Mouse (Mus musculus) kidney, adult 11 months (tissue): Measurements from ENCODE around the gene Ltbr.
"Not testable (repeated sequence)": the region's sequence is repeated elsewhere in the genome, so short reads cannot be mapped to it uniquely, and the experiment has no call there.

Experiments
- DNase-seq: peaks from one replicate; pipeline ENCODE4 v3.0.0; 2022

Gene Ltbr

DNA sequence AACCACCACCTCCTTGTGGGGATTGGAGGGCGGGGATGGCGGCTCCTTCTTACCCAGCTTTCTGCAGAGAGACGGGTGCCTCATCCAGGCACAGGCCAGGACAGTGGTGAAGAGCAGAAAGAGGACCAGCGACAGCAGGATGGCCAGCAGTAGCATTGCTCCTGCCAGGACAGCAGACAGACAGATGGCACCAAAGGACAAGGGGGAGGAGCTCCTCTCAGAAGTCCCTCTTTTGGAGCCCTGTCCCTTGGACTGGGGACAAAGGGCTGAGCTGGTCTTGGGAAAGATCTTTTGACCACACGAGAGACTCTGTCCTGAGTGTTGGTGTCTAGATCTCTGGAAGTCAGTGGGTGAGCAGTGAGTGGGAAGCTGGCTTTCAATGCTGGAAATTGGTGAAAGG is 4.3 kb downstream of the Ltbr start:
- DNase-seq: no peak

DNA sequence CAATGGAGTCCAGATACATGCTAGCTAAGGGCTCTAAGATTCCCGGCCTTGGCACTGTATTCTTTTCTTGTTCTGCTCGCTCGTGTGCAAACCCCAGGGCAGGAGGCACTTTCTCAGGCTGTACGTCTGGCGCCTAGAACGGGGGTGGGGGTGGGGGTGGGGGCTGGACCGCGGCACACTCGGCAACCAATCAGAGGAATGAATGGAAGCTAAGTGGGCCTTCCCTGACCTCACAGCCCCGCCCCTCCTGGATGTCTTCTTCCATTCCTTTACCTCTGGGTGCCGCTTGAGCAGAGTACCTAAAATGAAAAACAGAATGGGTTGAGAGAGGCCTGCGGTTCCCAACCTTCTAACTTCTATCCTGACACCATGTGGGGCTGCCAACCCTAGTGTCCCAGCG is 4.8 kb downstream of the Ltbr start:
- no peak for DNase-seq

DNA sequence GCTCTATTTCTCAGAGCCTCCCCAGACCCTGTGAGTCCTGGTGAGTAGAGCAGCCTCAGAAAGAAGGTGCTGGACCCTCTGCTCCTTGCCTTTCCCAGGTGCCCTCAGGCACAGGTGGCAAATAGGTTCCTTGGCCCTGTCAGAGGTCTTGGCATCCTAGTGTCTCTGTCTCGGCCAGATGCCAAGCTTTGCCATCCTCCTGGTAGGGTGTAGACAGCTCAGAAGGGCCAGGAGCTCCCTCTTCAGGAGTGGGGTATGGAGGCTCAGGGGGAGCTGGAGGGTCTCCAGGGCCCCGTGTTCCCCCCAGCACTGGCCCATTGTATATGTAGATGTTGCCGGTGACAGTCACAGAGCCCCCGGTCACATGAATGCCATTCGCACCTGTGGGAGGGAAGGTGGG is 6.6 kb downstream of the Ltbr start:
- DNase-seq: no peak

DNA sequence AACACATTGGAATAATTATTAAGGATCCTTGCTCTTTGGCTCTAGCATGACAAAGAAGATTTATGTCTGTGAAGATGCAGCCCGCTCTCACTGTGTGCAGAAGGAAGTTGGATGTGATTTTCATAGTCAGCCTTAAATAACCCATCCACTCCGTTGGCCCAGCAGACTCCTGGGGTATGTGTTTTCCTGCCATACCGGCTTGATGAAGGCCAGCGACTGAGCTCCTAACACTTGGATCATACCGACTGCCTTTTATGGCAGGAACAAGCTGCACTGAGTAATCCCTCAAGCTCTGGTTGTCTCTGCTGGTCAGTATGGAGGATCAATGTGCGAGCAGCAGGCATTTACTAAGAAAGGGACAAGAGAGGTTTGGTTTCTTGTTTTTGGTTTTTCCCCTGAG is 8.2 kb downstream of the Ltbr start:
- no peak for DNase-seq

DNA sequence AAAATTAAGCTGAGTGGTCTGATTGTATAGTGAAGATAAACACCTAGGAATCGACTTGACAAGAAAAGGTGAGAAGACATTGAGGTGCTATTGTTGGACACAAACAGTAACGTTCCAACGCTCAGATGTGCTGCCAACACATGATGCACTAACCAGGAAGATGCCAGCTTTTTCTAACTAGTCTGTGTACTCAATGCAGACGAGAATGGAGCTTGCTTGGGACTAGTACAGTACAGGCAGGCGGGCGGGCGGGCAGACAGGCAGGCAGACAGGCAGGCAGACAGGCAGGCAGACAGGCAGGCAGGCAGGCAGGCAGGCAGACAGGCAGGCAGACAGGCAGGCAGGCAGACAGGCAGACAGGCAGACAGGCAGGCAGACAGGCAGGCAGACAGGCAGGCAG is 9.3 kb downstream of the Ltbr start:
- not testable (repeated sequence) for DNase-seq

DNA sequence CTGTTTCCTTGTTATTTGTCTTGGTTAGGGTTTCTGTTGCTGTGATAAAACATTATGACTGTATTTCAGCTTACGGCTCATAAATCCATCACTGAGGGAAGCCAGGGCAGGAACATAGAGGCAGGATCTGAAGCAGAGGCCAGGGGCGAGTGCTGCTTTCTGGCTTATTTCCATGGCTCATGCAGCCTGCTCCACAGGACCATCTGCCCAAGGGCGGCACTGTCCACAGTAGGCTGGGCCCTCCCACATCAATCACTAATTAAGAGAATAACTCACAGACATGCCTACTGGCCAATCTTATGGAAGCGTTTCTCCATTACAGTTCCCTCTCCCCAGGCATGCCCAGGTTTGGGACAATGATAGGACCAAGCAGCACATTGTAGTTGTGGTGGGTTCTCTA is 10.4 kb downstream of the Ltbr start:
- DNase-seq: no peak

DNA sequence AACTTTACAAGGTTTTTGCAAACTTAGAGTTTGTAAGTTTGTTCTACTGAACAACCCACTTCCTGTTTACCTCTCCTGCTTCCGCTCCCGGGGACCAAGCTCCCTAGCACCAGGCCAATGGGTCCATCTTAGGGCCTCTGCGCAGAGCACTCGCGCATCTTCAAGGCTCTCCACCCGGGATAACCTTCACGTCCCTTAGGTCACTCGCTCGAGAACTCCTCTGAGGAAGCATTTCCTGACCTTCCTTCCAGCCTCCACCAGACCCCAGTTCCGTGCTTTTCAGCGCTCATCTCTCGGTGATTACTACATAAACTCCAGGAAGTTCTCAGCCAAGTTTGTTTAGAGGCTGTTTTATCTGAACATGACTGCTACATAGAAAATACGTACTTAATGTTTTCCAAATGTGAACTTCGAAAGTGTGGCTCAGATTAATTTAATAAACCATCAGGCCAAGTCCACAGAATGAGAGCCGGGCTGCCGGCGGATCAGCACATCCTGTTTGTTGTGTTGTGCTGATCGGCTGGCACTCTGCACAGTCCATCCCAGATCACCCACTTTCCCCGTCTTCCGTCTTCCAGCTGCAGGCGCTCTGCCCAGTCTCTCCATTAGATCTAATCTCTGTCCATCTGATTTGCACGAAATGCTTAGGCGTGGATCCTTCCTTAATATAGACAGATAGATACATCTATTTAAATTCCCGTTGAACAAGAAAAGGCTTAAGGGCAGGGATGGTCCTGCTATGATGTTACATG is 11.3 kb downstream of the Ltbr start:
- DNase-seq: peak; percentile 46

DNA sequence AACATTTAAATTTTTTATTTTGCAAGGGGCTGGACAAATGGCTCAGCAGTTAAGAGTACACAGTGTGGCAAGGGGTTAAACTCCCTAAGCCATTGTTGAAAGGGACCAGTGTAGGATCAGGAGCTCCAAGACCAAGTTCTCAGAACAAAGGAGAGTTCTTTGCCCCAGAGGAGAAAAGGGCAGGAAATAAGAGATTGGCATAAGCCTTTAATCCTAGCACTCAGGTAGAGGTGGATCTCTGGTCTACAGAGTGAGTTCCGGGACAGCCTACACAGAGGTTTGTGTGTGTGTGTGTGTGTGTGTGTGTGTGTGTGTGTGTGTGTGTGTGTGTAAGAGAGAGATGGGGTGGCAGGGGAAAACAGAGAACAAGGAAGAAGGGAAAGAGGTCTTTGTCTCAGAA is 12.7 kb downstream of the Ltbr start:
- DNase-seq: no peak

DNA sequence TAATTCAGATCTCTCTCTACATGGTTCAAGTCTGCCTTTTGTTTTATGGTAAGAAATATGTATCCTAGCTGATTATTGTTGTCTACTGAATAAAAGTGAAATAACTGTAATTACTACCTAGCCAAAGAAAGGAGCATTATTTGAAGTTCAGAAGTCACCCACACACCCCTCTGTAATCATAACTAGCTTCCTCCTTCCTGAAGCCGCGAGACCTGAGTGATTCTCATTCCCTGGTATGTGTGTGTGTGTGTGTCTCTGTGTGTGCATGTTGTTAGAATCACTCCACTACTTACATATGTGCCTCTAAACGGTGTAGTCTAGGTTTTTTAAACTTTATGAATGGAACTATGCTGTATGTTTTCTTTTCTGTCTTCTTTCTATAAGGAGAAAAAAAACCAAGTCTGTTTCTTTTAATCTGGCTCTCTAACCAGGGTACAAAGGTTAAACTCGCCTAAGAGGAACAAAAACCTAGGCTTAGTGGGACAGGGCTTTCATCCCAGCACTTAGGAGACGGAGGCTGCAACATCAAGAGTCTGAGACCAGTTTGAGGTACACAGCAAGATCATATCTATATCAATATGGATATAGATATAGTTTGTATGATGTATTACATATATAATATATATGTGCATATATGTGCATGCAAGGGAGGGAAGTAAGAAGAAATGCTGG is 16.4 kb downstream of the Ltbr start:
- DNase-seq: no peak

DNA sequence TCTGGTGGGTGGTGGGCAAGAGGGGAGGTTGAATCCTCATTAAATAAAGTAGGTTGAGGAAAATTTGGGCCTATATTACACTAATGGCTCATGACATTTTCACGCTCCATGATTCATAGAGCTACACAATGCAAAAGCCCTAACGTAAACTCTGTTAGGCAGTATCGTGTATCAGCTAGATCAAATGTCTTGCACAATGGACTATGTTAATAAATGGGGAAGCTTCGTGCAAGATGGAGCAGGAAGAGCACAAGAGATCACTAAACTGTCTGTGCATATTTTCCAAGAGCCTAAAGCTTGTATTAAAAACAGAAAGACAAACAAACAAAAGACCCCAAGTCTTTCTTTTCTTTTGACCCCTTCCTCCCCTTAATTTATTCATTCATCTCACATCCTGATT is 19.6 kb downstream of the Ltbr start:
- DNase-seq: no peak

DNA sequence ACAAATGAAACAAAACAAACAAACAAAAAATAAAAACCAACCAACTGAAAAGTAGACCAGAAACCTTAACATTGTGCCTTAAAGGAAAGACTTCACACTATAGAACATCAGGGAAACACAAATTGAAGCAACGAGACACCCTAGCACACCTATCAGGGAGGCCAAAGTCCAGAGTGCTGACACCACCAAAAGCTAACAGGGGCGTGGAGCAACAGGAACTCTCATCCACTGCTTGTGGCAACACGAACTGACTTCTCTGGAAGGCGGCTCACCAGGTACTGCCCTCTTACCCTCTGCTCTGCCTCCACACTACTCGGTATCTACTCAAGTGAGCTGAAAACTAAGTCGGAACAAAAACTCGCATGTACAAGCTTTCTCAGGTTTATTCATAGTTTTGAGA is 21.4 kb downstream of the Ltbr start:
- DNase-seq: no peak

DNA sequence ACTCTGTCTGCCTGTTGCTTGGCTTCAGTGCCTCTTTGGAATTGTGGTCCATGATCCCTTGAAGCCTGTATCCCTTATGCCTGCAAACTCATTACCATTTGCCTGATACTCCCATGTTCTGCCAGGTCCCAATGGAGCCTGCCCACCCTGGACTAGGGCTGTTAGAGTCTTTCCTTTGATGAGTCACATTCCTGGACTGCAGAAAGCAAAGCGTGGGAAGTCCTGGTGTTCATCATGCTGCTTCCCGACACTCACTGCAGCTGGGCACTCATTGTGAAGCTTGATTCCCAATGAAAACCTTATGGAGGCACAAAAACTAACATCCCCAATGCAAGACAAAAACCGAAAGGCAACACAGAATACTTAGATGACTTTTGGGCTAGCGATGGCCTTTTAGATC is 22.4 kb downstream of the Ltbr start:
- no peak for DNase-seq

DNA sequence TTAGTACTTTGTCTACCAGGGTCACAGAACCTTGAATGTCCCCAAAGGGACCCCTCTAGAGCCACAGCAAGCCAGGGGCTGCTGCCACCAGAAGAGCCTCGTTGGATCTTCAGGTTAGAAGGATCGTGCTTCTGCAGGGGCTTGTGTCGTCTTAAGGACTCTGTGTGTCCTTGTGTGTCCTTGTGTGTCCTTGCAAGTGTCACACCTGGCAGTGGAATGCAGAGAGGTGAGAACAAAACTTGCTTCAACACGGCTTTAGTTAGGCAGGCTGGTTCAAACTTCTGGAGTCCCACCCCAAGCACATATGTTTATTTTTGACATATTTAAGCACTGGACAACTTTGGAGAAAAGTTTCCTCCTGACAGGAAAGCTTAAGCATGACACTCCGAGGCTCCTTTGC is 25.0 kb downstream of the Ltbr start:
- DNase-seq: no peak

DNA sequence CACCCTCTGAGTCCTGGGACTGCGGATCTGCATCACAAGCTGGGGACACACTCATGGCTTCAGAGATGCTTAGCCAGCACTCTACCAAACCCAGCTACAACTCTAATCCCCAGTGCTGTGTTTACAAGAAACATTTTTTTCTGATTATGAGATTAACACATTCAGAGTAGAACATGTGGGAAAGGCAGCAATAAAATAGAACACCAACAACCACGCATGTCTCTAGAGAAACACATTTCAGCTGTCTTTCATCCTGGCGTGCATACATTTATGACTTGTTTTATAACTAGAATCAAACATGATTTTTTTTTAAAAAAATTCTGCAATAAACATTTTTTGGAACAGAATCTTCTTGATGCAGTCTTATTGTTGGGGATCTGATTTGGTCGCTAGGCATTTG is 26.7 kb downstream of the Ltbr start:
- DNase-seq: no peak

DNA sequence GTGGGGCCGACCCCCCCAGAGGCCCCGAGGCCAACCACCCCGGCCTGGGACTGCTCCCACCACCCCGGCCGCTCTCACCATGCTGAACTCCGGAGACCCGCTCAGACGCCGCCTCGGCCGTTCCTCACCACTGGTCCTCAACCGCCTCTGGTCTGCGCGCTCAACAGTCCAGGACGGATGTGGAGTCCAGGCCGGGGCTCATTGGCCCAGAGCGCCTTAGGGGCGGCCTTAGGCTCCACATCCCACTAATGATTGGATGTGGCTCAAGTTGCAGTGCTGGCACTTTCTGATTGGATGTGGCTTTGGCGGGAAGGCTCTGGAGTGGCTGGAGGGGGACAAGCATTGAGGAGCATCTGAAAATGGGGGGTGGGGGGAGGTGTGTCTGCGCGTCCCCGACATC is 27.8 kb downstream of the Ltbr start, which contains the start of gene Tuba3a:
Tuba3a (minus strand) TSS at position 153 of the 400 bp plus-strand sequence.
- no peak for DNase-seq

DNA sequence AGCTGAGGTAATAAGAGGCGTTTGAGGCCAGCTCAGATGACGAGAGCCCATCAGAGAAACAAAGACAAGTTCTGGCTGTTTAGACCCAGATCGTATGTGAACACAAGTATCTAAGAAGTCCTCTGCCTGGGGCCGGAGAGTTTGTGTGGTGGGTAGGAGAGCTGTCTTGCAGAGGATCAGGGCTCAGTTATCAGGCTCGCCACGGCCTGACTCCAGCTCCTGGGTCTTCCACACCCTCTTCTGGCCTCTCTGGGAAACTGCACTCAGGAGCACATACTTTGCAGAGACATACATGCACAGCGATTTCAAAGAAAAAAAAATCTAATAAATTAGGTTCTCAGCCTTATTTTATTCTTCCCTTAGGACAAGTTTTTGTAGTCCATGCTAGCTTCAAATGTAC is 28.9 kb downstream of the Ltbr start:
- DNase-seq: no peak

DNA sequence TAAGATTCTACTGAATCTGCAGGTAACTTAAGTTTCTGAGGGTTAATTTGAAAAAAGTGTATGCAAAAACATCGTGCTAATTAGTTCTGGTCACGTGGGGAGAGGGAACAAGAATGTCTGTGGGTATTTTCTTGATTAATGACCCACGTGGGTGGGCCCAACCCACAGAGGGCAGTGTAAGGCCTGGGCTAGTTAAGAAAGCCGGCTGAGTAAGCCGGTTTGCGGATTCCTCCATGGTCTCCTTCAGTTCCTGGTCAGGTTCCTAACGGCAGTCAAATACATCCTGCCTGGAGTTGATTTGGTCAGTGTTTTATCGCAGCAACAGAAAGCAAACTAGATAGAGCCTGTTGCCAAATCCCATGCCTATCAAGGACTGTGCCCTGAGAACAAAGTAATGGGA is 29.4 kb downstream of the Ltbr start:
- DNase-seq: peak; percentile 39

DNA sequence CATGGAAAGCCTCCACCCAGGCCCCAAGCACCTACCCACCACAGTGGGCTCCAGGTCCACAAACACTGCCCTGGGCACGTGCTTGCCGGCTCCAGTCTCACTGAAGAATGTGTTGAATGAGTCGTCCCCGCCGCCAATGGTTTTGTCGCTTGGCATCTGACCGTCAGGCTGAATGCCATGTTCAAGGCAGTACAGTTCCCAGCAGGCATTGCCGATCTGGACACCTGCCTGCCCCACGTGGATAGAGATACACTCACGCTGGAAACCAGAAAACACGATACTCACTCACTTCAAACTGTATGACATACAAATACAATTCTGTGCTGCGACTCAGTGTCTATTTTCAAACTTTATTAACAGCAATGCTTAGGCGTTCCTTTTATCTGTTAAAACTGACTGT is 31.0 kb downstream of the Ltbr start:
- DNase-seq: not testable (repeated sequence)

DNA sequence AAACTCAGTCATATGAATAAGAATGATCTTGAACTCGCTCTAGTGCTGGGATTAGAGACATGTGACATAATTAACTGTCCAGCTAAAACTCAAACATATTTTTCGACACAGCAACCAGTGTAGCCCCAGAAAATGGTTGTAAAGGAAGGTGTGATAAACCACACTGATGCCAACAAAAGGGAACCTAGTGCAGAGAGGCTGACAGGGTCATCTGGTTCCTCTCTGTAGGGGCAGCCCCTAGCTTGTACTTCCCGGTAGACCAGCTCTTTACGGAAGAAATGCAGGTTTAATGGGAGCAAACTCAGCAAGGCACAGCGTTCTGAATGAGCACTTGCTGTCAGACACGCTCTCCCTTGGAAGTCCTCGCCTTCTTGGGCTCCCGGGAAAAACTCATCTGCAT is 34.0 kb downstream of the Ltbr start:
- DNase-seq: no peak

DNA sequence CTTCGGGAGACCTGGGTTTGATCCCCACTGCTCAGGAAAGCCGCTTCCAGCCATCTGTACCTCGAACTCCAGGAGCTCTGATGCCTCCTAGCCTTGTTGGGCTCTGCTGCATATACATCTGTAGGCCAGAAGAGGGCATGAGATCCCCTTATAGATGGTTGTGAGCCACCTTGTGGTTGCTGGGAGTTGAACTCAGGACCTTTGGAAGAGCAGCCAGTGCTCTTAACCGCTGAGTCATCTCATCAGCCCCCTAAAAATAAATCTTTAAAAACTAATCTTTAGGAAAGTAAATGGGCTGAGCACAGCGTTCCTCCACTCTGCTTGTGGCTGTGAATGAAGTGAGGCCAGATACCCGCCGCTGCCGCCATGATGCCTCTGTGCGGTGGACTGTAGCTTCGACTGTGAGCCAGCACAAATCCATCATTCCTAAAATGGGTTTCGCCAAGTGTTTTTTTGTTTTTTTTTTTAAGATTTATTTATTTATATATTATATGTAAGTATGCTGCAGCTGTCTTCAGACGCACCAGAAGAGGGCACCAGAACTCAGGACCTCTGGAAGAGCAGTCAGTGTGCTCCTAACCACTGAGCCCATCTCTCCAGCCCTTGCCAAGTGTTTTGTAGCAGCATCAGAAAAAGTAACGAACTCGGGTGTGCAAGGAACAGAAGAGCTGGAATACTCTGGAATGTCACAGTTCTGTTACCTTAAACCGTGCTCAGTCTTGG is 38.7 kb downstream of the Ltbr start:
- DNase-seq: peak; percentile 58

DNA sequence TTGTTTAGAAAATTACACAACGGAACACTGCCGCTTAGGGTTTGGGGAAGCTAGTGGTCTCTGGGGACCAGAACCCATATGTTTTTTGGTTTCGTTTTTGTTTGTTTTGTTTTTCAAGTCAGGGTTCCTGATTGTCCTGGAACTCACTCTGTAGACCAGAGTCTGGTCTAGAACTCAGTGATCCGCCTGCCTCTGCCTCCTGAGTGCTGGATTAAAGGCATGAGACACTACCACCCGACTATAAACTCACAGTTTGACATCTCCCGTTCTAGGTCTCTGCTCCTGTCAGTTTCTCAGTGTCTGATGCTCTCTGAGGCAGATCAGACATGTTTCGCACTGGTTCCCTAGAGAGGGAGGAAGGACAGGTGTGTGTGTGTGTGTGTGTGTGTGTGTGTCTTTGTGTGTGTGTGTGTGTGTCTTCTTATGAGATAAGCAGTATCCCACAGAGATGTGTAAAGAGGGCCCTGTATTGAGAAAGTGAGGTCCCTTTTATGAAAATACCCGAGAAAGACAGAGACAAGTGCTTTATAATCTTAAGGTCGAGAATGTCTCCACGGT is 41.4 kb downstream of the Ltbr start:
- no peak for DNase-seq

DNA sequence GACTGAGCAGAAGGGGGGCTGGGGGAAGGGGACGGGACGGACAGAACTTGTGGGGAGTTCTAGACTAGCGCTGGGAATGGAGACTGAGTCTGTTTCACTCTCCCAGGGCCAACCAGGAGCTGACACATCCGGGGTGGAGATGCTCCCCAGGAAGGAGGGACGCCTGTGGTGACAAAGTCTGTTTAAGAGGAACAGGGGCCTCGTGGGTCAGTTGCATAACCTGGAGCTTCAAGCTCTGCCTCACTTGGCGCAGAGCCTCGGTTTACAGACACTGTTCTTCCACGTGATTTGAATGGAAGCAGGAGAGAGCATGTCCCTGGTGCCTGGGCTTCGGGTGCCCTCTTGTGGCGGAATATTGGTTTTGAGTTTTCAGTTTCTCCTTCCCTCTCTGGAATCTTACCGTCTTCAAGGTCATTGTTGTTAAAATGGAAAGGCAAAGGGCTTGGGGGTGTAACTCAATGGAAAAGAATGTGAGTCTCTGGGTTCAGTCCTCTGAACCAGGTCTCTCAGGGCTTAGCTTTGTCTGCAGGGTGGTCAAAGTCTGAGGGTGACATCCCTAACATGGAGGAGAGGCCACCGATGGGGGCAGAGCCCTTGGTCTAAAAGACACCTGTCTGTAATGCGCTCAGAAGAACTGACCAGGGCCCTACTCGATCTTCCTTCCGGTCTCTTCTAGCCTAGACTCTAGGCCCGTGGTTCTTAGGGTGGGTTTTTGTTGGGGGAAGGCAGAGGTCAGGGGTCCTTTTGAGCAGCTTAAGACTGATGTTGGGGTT is 42.0 kb downstream of the Ltbr start:
- DNase-seq: peak; percentile 97

DNA sequence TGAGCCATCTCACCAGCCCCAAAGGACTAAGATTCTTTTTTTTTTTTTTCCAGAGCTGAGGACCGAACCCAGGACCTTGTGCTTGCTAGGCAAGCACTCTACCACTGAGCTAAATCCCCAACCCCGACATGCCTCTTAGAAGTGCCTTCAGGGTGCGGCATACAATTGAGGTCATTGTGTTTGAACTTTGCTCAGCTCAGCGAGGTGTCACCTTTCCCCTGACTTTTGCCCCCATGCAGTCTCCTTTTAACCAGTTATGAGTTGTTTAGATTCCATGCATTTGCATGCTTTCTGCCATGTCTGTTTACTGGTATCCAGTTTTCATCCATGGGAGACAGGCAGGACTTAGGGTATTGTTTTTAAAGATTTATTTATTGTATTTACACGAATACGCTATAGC is 44.9 kb downstream of the Ltbr start:
- no peak for DNase-seq
